Mouse (Mus musculus) forebrain, embryonic 14.5 days (tissue): ENCODE results near the gene Pitpnc1. TPM values are rescaled to one million over a fixed set of nuclear protein-coding genes. Genes with fewer than 3 reads are reported as not detected.

ENCODE experiments used
- ATAC-seq: fragments of 200-750 bp; cut with Nextera tagmentation; 2 replicates; pipeline ENCODE4 v1.8.0; 2017; ENCODE audit warnings: mild to moderate bottlenecking, moderate library complexity
- DNase-seq: peaks from one replicate; pipeline ENCODE4 v3.0.0-alpha.2; 2015; ENCODE audit warnings: low spot score
- H3K27ac ChIP-seq: fragments of 300-500 bp; sonication (generic); 2 replicates; pipeline ENCODE4 v1.5.1; 2014; ENCODE audit warnings: low read depth, mild to moderate bottlenecking, control low read depth, low read length, moderate library complexity
- H3K27me3 ChIP-seq: fragments of 300-500 bp; sonication (generic); replicated peaks from 2 replicates; pipeline ENCODE4 v1.6.1; 2014; ENCODE audit warnings: low read length, control low read depth, mixed read lengths; ENCODE audit not compliant: control insufficient read depth, insufficient read depth
- H3K36me3 ChIP-seq: fragments of 300-500 bp; sonication (generic); 2 replicates; pipeline ENCODE4 v1.6.1; 2014; ENCODE audit warnings: low read length, control low read depth; ENCODE audit not compliant: control insufficient read depth, insufficient read depth
- H3K4me1 ChIP-seq: fragments of 300-500 bp; sonication (generic); 2 replicates; pipeline ENCODE4 v1.6.1; 2014; ENCODE audit warnings: antibody characterized with exemption, low read length, control low read depth; ENCODE audit not compliant: control insufficient read depth, insufficient read depth
- H3K4me2 ChIP-seq: fragments of 300-500 bp; sonication (generic); 2 replicates; pipeline ENCODE4 v1.6.1; 2014; ENCODE audit warnings: mild to moderate bottlenecking, control low read depth, low read length
- H3K4me3 ChIP-seq: fragments of 300-500 bp; sonication (generic); 2 replicates; pipeline ENCODE4 v1.5.1; 2014; ENCODE audit warnings: low read depth, low read length, control low read depth
- H3K9ac ChIP-seq: fragments of 300-500 bp; sonication (generic); 2 replicates; pipeline ENCODE4 v1.6.1; 2014; ENCODE audit warnings: mild to moderate bottlenecking, low read length, control low read depth, moderate library complexity
- H3K9me3 ChIP-seq: fragments of 300-500 bp; sonication (generic); replicated peaks from 2 replicates; pipeline ENCODE4 v1.6.1; 2016; ENCODE audit warnings: low read length, control low read depth, mixed read lengths; ENCODE audit not compliant: control insufficient read depth
- WGBS: fragments of 180-500 bp; shearing (Covaris S2); extraction: QIAGEN DNeasy Blood & Tissue Kit; methylation state at CpG from one replicate; pipeline ENCODE4 v1.1.7; 2014; 5-methylcytosine and 5-hydroxymethylcytosine counted together
- polyA plus RNA-seq: library from polyadenylated mRNA; unstranded; fragments of >200 nt; fragmentation: Nextera tagmentation; extraction: Ambion mirVana; gene quantifications from 2 replicates; pipeline ENCODE4 v1.2.1, GENCODE M21; 2014

The Pitpnc1 gene
- polyA plus RNA-seq, 1 experiment from 2014 or later: 31.4 TPM

DNA sequence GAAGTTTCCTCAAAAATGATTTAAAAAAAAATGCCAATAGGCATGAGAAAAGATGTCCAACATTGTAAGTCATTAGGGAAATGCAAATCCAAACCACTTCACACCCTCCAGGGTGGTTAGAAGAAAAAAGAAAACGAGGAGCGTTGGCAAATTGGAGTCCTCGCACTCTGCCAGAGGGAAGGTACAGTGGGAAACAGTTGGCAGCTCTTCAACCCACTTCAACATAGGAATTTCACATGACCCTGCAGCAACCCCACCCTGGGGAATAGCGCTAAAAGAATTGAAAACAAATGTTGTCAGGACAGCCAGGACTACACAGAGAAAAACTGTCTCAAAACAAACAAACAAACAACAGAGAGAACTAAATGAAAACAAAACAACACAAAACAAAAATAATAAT, 32.8 kb downstream of the Pitpnc1 start:
- Histone ChIP-seq H3K27me3 (no peaks in the 10 kb centered on the region), H3K36me3 (no peaks in the 10 kb centered on the region), H3K4me1 (peaks cover 5% of the 10 kb centered on the region; the same call in 1 of the 2 replicates), H3K9ac (no peak overlapping the region), H3K9me3 (no peaks in the 10 kb centered on the region), H3K4me2 (no peak overlapping the region), H3K4me3 (no peak overlapping the region), H3K27ac (no peak overlapping the region)
- ATAC-seq (peak; percentile 68; the same call in 1 of the 2 replicates), DNase-seq (peak; percentile 83)
- 10% methylated on average over 4 of the region's 4 CpGs for WGBS

- no peaks in the 10 kb centered on the region for H3K36me3 ChIP-seq
- no peak overlapping the region for H3K9ac ChIP-seq
- H3K27ac ChIP-seq: no peak overlapping the region
- no peak overlapping the region for H3K4me2 ChIP-seq
- no peaks in the 10 kb centered on the region for H3K27me3 ChIP-seq
- WGBS: 92% methylated on average over 6 of the region's 6 CpGs
- ATAC-seq (no peak), DNase-seq (no peak)
- H3K9me3 ChIP-seq: no peaks in the 10 kb centered on the region
- no peak overlapping the region for H3K4me3 ChIP-seq
- H3K4me1 ChIP-seq: peaks cover 5% of the 10 kb centered on the region; the same call in 1 of the 2 replicates
These were observed 34.6 kb downstream of the Pitpnc1 start for GRCm38 (mm10) chr11:107435776-107436449.

DNA sequence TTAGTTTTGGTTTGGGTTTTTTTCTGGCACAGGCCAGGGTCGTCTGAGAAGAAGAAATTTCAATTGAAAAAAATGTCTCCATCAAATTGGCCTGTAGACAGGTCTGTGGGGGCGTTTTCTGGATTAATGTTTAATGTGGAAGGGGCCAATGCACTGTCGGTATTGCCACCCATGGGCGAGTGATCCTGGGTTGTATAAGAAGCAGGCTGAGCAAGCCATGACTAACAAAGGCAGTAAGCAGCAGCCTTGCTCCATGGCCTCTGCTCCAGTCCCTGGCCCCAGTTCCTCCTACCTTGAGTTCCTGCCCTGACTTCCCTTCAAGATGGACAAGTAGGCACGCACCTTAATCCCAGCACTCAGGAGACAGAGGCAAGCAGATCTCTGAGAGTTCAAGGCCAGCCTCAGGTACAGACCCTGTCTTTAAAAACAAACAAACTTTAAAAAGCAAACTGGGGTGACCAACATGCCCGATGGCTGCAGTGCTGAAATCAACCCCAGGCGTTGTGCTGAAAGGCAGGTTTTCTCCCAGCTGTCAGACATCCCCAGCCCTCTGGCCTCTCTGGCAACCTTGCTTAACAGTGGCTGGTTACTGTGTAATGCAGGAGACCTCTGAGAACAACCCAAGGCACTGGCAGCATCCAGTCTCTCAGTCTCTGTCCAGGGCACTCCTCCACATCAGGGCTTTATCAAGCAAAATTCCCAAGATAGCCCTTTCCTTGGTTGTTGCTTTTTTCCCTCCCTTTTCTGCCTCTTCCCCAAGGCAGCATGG, 39.1 kb downstream of the Pitpnc1 start:
- H3K4me3 ChIP-seq: no peak overlapping the region
- no peak for DNase-seq
- H3K4me1 ChIP-seq: no peaks in the 10 kb centered on the region
- no peak overlapping the region for H3K27ac ChIP-seq
- WGBS: 88% methylated on average over 7 of the region's 7 CpGs
- ATAC-seq: no peak
- H3K9me3 ChIP-seq: no peaks in the 10 kb centered on the region
- H3K9ac ChIP-seq: no peak overlapping the region
- no peaks in the 10 kb centered on the region for H3K27me3 ChIP-seq
- no peaks in the 10 kb centered on the region for H3K36me3 ChIP-seq
- H3K4me2 ChIP-seq: no peak overlapping the region

DNA sequence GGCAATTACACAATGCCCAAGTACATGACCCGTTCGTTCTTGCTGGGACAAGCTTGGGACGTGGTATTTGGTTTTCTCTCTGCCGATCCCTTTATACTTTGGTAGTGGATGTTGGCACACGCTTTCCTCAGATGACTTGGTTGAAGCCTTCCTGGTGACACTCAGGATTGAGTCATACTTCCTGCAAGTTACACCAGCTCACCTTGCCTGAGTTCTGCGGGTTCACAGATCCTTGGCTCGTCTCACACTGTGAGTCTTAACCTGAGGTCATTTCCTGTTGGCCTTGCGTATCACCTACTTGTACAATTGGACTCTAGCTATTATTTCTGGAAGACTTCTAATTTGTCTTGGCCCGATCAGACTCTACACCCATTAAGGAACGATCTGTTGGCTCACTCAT, 42.5 kb downstream of the Pitpnc1 start:
- DNase-seq (no peak), ATAC-seq (no peak)
- no peak overlapping the region for H3K4me3 ChIP-seq
- H3K27me3 ChIP-seq: no peaks in the 10 kb centered on the region
- H3K4me2 ChIP-seq: no peak overlapping the region
- H3K9ac ChIP-seq: no peak overlapping the region
- no peaks in the 10 kb centered on the region for H3K4me1 ChIP-seq
- H3K27ac ChIP-seq: no peak overlapping the region
- no peaks in the 10 kb centered on the region for H3K36me3 ChIP-seq
- 93% methylated on average over 10 of the region's 10 CpGs for WGBS
- H3K9me3 ChIP-seq: no peaks in the 10 kb centered on the region

DNA sequence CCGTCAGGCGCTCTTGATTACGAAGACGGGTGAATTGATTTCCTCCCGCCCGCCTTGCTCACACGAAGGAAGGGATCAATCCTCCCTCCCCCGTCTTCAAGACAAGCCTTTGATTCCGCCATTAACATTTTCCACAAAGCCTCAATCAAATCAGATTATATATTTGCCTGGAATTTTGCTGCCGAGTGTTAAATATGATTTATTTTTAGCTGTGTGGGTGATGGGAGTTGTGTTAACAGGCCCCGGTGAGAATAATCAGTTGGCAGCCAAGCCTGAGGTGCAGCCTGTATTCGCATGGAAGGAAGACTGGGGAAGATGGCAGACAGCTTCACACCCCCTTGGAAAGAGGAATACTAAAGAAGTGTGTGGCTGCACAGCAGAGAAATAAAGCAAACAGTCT, 46.3 kb downstream of the Pitpnc1 start:
- Histone ChIP-seq H3K27ac (peak overlapping the region; percentile 31; the same call in 1 of the 2 replicates), H3K4me3 (no peak overlapping the region), H3K9me3 (no peaks in the 10 kb centered on the region), H3K36me3 (no peaks in the 10 kb centered on the region), H3K27me3 (no peaks in the 10 kb centered on the region), H3K4me1 (peaks cover 7% of the 10 kb centered on the region; the same call in 1 of the 2 replicates), H3K9ac (no peak overlapping the region), H3K4me2 (no peak overlapping the region)
- ATAC-seq (no peak), DNase-seq (peak; percentile 32)
- WGBS: 80% methylated on average over 12 of the region's 12 CpGs

GRCm38 (mm10) chr11:107422356-107422754, 48.1 kb downstream of the Pitpnc1 start:
- ATAC-seq (no peak), DNase-seq (no peak)
- no peak overlapping the region for H3K9ac ChIP-seq
- peaks cover 7% of the 10 kb centered on the region for H3K4me1 ChIP-seq
- H3K27ac ChIP-seq: 0 out of 2 replicates have a peak overlapping the region, but pooled peaks have one; percentile 36
- 53% methylated on average over 5 of the region's 5 CpGs for WGBS
- H3K9me3 ChIP-seq: no peaks in the 10 kb centered on the region
- no peaks in the 10 kb centered on the region for H3K27me3 ChIP-seq
- no peak overlapping the region for H3K4me2 ChIP-seq
- no peak overlapping the region for H3K4me3 ChIP-seq
- no peaks in the 10 kb centered on the region for H3K36me3 ChIP-seq

DNA sequence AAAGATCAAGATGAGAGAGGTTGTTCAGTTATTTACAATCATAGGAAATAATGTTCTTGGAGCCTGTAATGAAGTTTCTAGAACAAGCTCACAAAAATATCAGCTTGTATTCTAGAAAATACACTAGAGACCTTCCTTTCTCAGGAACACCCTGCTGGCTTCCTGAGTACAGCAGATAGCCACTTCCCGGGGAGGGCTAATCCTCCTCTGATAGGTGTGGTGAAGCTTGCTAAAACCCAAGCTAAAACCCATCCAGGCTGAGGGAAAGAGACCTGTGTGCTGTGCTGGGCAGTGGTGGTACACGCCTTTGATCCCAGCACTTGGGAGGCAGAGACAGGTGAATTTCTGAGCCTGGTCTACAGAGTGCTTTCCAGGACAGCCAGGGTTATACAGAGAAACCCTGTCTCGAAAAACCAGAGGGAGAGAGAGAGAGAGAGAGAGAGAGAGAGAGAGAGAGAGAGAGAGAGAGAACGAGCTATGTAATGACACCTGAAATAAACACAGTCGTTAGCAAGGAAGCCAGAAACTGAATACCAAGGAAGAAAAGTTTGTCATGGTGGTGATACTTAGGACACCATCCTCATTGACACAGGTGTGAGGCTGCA, 48.6 kb downstream of the Pitpnc1 start:
- H3K27ac ChIP-seq: no peak overlapping the region
- 50% methylated on average over 5 of the region's 5 CpGs for WGBS

DNA sequence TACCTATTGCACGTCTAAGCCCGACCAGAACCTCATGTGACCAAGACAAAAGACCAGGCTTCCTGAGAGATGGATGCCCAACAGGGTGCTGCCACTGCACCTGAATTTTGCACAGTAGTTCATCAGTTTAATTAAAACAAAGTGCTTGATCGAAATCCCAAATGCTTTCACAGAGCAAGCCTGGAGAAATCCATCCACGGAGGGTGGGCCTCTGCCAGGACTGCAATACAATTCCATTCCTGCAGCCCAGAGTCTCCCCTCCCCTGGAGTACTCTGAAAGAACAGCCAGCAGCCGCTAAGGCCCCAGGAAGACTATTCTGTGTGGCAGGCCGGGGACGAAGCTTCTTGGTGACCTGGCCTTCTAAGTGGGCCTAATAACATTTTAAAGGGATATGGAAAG, 50.6 kb downstream of the Pitpnc1 start:
- WGBS: 4% methylated on average over 7 of the region's 7 CpGs
- Histone ChIP-seq H3K4me2 (no peak overlapping the region), H3K9ac (peak overlapping the region; percentile 35; the same call in 1 of the 2 replicates), H3K27me3 (no peaks in the 10 kb centered on the region), H3K4me3 (no peak overlapping the region), H3K9me3 (no peaks in the 10 kb centered on the region), H3K27ac (peak overlapping the region; percentile 80), H3K36me3 (no peaks in the 10 kb centered on the region), H3K4me1 (peaks cover 29% of the 10 kb centered on the region)
- ATAC-seq (peak; percentile 52; the same call in 1 of the 2 replicates), DNase-seq (peak; percentile 70)

More for the DNA sequence above, 48.6 kb downstream of the Pitpnc1 start:
- H3K9ac ChIP-seq: no peak overlapping the region
- H3K4me2 ChIP-seq: no peak overlapping the region
- ATAC-seq (no peak), DNase-seq (no peak)
- no peaks in the 10 kb centered on the region for H3K9me3 ChIP-seq
- H3K36me3 ChIP-seq: no peaks in the 10 kb centered on the region
- H3K4me1 ChIP-seq: peaks cover 12% of the 10 kb centered on the region
- no peak overlapping the region for H3K4me3 ChIP-seq
- no peaks in the 10 kb centered on the region for H3K27me3 ChIP-seq
